Mouse (Mus musculus): ENCODE data around the gene Psme3. TPM values are rescaled to one million over a fixed set of nuclear protein-coding genes. Genes with fewer than 3 reads are reported as not detected.

Gene Psme3
- total RNA-seq, 4 experiments from 2014 or later = 59.5 to 80.8 (median 69.4) TPM

DNA sequence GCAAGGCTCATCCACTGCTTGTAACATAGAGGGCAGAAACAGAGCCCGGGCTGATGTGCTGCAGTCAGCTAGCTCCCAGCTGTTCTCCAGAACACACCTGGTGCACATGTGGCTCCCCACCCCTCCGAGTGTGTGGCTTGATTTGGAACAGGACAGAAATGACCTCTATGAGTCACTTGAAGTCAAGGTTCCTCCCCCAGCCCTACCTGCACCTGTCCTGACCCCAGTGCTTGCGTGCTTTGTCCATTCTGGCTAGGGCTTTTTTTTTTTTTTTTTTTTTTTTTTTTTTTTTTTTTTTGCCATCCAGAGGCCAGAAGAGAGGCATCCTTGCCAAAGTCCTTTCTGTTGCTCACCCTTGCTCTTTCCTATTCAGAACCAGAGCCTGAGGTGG is 35.7 kb downstream of the Psme3 start:
- DNase-seq (ENCODE audit: low spot score in 2 of 2) = no peak

DNA sequence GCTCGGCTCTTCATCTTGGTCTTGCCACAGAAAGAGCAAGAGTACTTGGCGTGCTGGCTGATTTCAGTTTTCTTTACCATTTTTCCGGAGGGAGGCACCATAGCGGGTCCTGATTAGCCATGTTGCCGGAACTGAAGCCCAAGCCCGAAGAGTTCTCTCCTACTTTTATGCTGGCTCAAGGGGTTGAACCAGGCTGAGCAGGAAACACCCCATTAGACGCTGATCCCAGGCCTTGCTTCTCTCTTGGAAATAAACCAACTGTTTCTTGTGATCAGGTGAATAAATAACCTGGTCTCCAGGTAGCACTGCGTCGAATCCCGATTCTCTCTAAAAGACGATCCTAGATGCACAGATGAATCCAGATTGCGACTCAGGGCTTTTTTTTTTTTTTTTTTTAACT is 37.4 kb downstream of the Psme3 start:
- DNase-seq (ENCODE audit: low spot score in 2 of 2) = no peak

DNA sequence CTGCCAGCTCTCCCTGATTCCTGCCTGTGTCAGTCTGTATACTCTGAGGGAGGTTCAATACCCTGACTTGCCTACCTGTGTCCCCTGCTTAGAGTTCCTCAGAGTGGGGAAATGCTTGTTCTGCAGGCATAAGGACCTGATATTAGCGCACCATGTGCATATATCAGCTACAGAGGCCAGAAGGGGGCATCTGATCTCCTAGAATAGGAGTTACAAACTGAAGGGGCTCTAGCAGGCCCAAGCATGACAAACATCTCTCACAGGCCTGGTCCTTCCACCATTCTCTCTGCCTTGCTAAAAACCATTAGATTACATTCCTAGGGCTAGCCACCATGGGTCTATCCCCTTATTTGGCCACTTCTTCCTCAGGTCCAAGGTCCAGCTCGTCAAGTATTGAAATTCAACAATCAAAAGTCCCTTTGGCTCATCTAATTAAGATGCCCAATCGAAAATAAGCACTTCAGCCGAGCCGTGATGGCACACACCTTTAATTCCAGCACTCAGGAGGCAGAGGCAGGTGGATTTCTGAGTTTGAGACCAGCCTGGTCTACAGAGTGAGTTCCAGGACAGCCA is 38.5 kb downstream of the Psme3 start:
- DNase-seq (ENCODE audit: low spot score in 2 of 2) = no peak

DNA sequence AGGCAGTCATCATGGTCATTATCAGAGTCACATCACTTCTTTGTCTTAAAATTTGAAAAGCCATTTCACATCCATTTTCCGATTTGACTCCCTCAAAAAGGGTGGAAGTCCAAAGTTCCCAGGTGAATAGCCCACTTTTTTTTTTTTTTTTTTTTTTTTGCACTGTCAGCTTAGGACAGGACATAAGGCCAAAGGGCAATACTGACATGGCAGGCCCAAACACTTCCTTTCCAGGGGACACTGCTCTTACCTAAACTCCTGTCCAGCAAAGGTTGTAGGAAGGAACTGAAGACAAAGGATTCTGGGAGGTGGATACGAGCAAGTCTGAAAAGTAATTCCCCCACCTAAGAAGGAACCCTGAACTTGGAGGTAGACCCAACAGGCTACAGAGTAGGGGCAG is 39.9 kb downstream of the Psme3 start:
- DNase-seq (ENCODE audit: low spot score in 2 of 2) = no peak

DNA sequence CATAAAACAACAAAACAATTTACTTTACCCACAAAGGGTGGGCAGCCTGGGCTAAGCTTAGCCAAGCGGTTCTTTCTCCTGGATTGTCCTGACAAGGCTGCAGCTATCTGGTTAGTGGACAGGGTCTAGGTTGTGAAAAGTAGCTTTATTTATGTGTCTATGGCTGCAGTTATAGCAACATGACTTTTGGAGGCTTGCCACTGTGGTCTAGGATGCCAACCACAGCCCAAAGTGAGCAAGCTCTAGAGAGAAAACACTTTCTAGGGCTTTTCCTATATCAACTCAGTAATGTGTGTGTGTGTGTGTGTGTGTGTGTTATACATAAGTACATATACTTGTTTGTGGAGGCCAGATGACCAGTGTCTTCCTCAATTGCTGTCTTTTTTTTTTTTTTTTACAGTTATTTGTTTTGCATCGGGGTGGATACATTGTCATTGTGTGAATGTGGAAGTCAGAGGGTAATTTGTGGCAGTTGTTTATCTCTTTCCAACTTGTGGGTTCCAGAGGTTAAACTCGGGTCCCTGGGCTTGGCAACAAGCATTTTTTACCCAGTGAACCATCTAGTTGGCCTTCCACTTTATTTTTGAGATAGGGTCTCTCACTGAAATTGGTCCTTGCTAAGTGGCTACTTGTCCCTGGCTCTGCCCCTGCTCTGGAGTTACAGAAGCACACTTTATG is 41.6 kb downstream of the Psme3 start:
- no peak for DNase-seq (ENCODE audit: low spot score in 2 of 2)

DNA sequence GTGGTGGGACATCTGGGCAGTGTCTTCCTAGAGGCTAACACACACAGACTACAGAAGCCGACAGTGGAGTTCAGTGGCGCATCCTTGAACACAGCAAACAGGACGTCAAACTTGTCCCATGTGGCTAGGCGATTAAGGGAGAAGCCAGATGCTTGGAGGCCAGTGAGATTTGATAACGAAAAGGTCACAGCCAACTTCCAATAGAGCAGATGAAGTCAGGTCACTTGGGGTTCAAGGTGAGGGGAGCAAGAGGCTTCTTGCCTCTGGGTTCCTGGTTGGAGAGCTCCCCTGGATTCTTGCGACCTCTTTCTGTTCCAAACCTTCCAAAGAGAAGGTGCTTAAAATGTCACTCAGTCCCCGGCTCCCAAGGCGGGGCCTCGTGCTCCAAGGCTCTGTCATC is 43.8 kb downstream of the Psme3 start:
- no peak for DNase-seq (ENCODE audit: low spot score in 2 of 2)

DNA sequence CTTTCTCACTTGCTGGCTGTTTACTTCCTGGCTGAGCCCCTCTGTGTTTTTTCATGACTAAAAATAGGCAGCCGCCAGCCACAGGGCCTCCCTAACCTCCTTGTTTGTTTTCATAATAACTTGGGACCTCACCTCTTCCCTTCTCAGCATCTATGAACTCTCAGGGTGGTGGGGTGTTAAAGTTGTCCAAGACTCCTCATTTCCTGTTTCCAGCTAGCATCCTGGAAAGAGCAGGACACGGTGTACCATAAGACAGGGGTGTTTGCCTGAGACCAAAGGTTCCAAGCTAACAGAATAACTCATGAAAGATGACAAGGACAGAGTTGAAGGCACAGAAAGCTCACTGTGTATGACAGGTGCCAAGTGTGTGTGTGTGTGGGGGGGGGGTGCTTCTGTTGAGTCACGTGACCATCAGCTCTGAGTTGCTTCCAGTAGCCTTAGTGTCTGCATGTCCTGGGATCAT is 44.7 kb downstream of the Psme3 start:
- DNase-seq (ENCODE audit: low spot score in 2 of 2) = no peak

DNA sequence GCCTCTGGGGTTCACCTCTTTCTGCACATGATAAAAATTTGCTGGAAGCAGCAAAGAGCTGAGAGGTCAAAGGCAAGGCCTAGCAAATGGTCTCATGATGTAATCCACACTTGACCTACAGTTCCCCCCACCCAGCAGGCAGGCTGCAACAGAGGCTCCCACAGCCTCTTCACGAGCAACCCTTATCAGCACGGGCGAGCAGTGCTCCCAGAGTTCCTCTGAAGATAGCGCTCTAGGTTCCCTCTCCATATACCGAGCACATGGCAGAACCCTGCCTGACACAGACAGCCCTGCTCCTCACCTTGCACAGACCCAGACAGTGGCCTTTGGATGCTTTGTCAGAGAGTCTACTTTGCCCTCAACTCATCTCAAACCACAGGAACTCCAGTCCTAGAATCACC is 48.5 kb downstream of the Psme3 start:
- no peak for DNase-seq (ENCODE audit: low spot score in 2 of 2)

DNA sequence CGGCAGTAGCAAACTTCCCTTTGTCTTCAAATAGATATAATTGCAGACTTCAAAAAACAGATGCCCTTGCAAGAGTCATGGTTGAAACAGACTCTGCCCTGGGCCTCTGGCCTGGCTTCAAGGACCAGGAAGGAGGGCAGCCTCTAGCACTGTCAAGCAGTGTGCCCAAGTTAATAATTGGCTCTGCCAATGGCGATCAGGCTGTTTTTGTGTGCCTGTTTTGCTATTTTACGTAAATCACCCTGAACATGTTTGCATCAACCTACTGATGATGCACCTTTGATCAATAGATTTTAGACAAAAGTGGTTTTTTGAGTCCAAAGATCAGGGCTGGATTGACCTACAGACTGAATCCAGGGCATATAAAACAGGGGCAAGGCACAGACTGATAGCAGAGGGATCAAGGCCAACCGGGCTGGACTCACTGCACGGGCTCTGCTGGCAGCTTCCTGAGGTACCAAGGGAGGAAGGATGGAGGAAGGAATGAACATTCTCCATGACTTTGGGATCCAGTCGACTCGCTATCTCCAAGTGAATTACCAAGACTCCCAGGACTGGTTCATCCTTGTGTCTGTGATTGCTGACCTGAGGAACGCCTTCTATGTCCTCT is 51.4 kb downstream of the Psme3 start, which contains the start of gene G6pc:
Gene G6pc, plus strand, starts transcription at position 236 of the 610 bp plus-strand sequence.
- no peak for DNase-seq (ENCODE audit: low spot score in 2 of 2)

DNA sequence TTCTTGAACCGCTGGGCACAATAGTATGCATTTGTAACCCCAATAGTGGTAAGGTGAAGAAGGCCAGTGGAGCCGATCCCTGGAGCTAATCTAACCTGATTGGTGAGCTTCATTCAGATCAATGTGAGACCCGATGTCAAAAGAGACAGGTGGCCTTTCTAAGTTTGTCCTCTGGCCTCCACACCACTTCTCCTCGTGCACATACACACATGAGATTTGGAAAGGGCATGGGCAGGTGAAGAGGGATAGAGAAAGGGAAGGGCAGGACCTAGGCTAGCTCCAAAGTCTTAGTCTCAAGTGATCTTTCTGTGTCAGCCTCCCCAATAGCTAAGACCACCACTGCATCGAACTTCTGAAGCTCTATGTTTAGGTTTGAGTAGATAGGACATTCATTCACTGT is 54.1 kb downstream of the Psme3 start:
- DNase-seq (ENCODE audit: low spot score in 2 of 2) = no peak

Small RNA genes within 50 kb of the gene (microRNA-seq; reads per million reads assigned to microRNA genes)
- gene Gm25593 = not detected

Other genes starting within 250 kb of the Psme3 start
- 1 to 10 TPM; 2.9 to 4.8 (median 4.0) TPM for gene Naglu, start 246.2 kb upstream of the Psme3 start, total RNA-seq (2022)
- gene Hsd17b1, start 237.8 kb upstream of the Psme3 start, total RNA-seq (2022) = under 1 TPM in 1 of 4 experiments, not detected in 3; 0.21 TPM
- gene Coasy, start 233.6 kb upstream of the Psme3 start, total RNA-seq (2022) = 10 to 100 TPM in 1 of 4 experiments, 1 to 10 TPM in 3; 7.2 to 11.0 (median 8.5) TPM
- 10 to 100 TPM in 2 of 4 experiments, 1 to 10 TPM in 2; 8.0 to 12.3 (median 9.4) TPM for gene Mlx, start 228.9 kb upstream of the Psme3 start, total RNA-seq (2022)
- gene Psmc3ip, start 220.8 kb upstream of the Psme3 start, total RNA-seq (2022) = 1 to 10 TPM; 1.3 to 1.5 (median 1.4) TPM
- 10 to 100 TPM; 28.8 to 30.4 (median 30.1) TPM for gene Retreg3, start 196.3 kb upstream of the Psme3 start, total RNA-seq (2022)
- 10 to 100 TPM; 23.2 to 27.9 (median 25.9) TPM for gene Tubg1, start 196.3 kb upstream of the Psme3 start, total RNA-seq (2022)
- gene Tubg2, start 160.3 kb upstream of the Psme3 start, total RNA-seq (2022) = 1 to 10 TPM; 2.9 to 3.6 (median 3.2) TPM
- 1 to 10 TPM in 1 of 4 experiments, under 1 TPM in 3; 0.67 to 1.3 (median 0.81) TPM for gene Cntnap1, start 145.7 kb upstream of the Psme3 start, total RNA-seq (2022)
- 10 to 100 TPM; 25.6 to 38.5 (median 33.9) TPM for gene Plekhh3, start 144.9 kb upstream of the Psme3 start, total RNA-seq (2022)
- gene Ccr10, start 140.8 kb upstream of the Psme3 start, total RNA-seq (2022) = not detected
- gene Ezh1, start 89.8 kb upstream of the Psme3 start, total RNA-seq (2022) = 10 to 100 TPM; 24.3 to 31.0 (median 26.2) TPM
- gene Ramp2, start 70.2 kb upstream of the Psme3 start, total RNA-seq (2022) = 10 to 100 TPM; 19.3 to 28.6 (median 25.4) TPM
- 10 to 100 TPM; 44.9 to 48.1 (median 47.2) TPM for gene Vps25, start 62.5 kb upstream of the Psme3 start, total RNA-seq (2022)
- under 1 TPM in 3 of 4 experiments, not detected in 1; 0.12 to 0.49 (median 0.32) TPM for gene Wnk4, start 55.6 kb upstream of the Psme3 start, total RNA-seq (2022)
- gene Cntd1, start 37.2 kb upstream of the Psme3 start, total RNA-seq (2022) = under 1 TPM in 3 of 4 experiments, not detected in 1; 0.29 to 0.53 (median 0.34) TPM
- 10 to 100 TPM; 71.9 to 80.9 (median 76.5) TPM for gene Coa3, start 37.1 kb upstream of the Psme3 start, total RNA-seq (2022)
- gene Becn1, start 13.9 kb upstream of the Psme3 start, total RNA-seq (2022) = 100 to 1,000 TPM in 2 of 4 experiments, 10 to 100 TPM in 2; 86.0 to 113 (median 101) TPM
- gene Aoc2, start 8.8 kb downstream of the Psme3 start, total RNA-seq (2022) = 1 to 10 TPM in 1 of 4 experiments, under 1 TPM in 3; 0.46 to 1.1 (median 0.59) TPM
- 10 to 100 TPM in 1 of 4 experiments, 1 to 10 TPM in 3; 2.0 to 11.5 (median 5.1) TPM for gene Aoc3, start 14.4 kb downstream of the Psme3 start, total RNA-seq (2022)
- gene G6pc, start 51.3 kb downstream of the Psme3 start, total RNA-seq (2022) = under 1 TPM in 1 of 4 experiments, not detected in 3; 0.16 TPM
- gene Aarsd1, start 101.4 kb downstream of the Psme3 start, total RNA-seq (2022) = 10 to 100 TPM; 17.4 to 25.9 (median 25.2) TPM
- 10 to 100 TPM in 2 of 4 experiments, 1 to 10 TPM in 2; 4.4 to 13.0 (median 8.2) TPM for gene Gm27029, start 108.6 kb downstream of the Psme3 start, total RNA-seq (2022)
- 1 to 10 TPM; 7.7 to 8.5 (median 7.9) TPM for gene Rundc1, start 108.9 kb downstream of the Psme3 start, total RNA-seq (2022)
- gene Ptges3l, start 109.1 kb downstream of the Psme3 start, total RNA-seq (2022) = 10 to 100 TPM; 82.1 to 86.1 (median 84.0) TPM
- gene Rpl27, start 126.1 kb downstream of the Psme3 start, total RNA-seq (2022) = 10 to 100 TPM; 20.8 to 47.8 (median 31.7) TPM
- 1 to 10 TPM; 7.4 to 9.7 (median 8.7) TPM for gene Ifi35, start 132.2 kb downstream of the Psme3 start, total RNA-seq (2022)
- gene Rnd2, start 148.8 kb downstream of the Psme3 start, total RNA-seq (2022) = 1 to 10 TPM; 2.4 to 3.9 (median 3.5) TPM
- gene Vat1, start 150.0 kb downstream of the Psme3 start, total RNA-seq (2022) = 10 to 100 TPM in 2 of 4 experiments, 1 to 10 TPM in 2; 7.9 to 14.0 (median 9.8) TPM
- gene Brca1, start 235.7 kb downstream of the Psme3 start, total RNA-seq (2022) = under 1 TPM in 2 of 4 experiments, not detected in 2; 0.07 to 0.11 TPM
- 10 to 100 TPM; 61.4 to 66.8 (median 65.4) TPM for gene Nbr1, start 235.9 kb downstream of the Psme3 start, total RNA-seq (2022)

Measured in gastrocnemius, adult 8-10 months (tissue).